Mouse (Mus musculus): ENCODE results near the gene Card11. TPM values are rescaled to one million over a fixed set of nuclear protein-coding genes. Genes with fewer than 3 reads are reported as not detected.
A peak's percentile ranks its signal among the peaks of the same experiment; 100 is the strongest.

The Card11 gene
- polyA plus RNA-seq, 1 experiment, result 63.7 TPM

GRCm38 (mm10) chr5:141016082-141016481 is 15.7 kb upstream of the Card11 start:
- no peak overlapping the region for H3K4me3 ChIP-seq (ENCODE audit: extremely low read depth, insufficient read depth, insufficient read length)
- 55% methylated on average over 1 of the region's 1 CpGs for WGBS
- DNase-seq (ENCODE audit: low read depth in 1 of 2, low spot score in 2 of 2), result peak in 1 of 2 experiments; percentile 40
- peak overlapping the region; percentile 5; the same call in 1 of the 2 replicates for H3K27ac ChIP-seq (ENCODE audit: insufficient read depth, low read length)
- TF ChIP-seq POLR2A (IDR thresholded peaks at IDR 0.05; ENCODE audit: low read depth, low read length) (no peak), CTCF (IDR thresholded peaks at IDR 0.05; ENCODE audit: extremely low read depth, insufficient read depth, insufficient read length, insufficient replicate concordance) (no peak)
- peaks cover 30% of the 10 kb centered on the region for H3K4me1 ChIP-seq (ENCODE audit: control insufficient read depth, insufficient read depth, insufficient read length)
- H3K36me3 ChIP-seq (ENCODE audit: control insufficient read depth, insufficient read depth, low read length), result no peaks in the 10 kb centered on the region
- no peaks in the 10 kb centered on the region for H3K27me3 ChIP-seq (ENCODE audit: control insufficient read depth, insufficient read depth, low read length)

- H3K36me3 ChIP-seq (ENCODE audit: control insufficient read depth, insufficient read depth, low read length), result no peaks in the 10 kb centered on the region
- H3K4me1 ChIP-seq (ENCODE audit: control insufficient read depth, insufficient read depth, insufficient read length), result peaks cover 25% of the 10 kb centered on the region
- H3K4me3 ChIP-seq (ENCODE audit: extremely low read depth, insufficient read depth, insufficient read length), result no peak overlapping the region
- DNase-seq (ENCODE audit: low read depth in 1 of 2, low spot score in 2 of 2), result peak; percentile 53 to 61
- no peaks in the 10 kb centered on the region for H3K27me3 ChIP-seq (ENCODE audit: control insufficient read depth, insufficient read depth, low read length)
- WGBS, result 36% methylated on average over 6 of the region's 6 CpGs
- peak overlapping the region; percentile 64 for H3K27ac ChIP-seq (ENCODE audit: insufficient read depth, low read length)
- TF ChIP-seq POLR2A (IDR thresholded peaks at IDR 0.05; ENCODE audit: low read depth, low read length) (no peak), CTCF (IDR thresholded peaks at IDR 0.05; ENCODE audit: extremely low read depth, insufficient read depth, insufficient read length, insufficient replicate concordance) (no peak)
These were observed 13.8 kb upstream of the Card11 start for GRCm38 (mm10) chr5:141014216-141014615.

- DNase-seq (ENCODE audit: low read depth in 1 of 2, low spot score in 2 of 2), result no peak
- Histone ChIP-seq H3K4me1 (ENCODE audit: control insufficient read depth, insufficient read depth, insufficient read length) (peaks cover 20% of the 10 kb centered on the region), H3K27ac (ENCODE audit: insufficient read depth, low read length) (peak overlapping the region; percentile 55; the same call in 1 of the 2 replicates), H3K4me3 (ENCODE audit: extremely low read depth, insufficient read depth, insufficient read length) (no peak overlapping the region), H3K36me3 (ENCODE audit: control insufficient read depth, insufficient read depth, low read length) (no peaks in the 10 kb centered on the region), H3K27me3 (ENCODE audit: control insufficient read depth, insufficient read depth, low read length) (no peaks in the 10 kb centered on the region)
- WGBS, result 56% methylated on average over 9 of the region's 9 CpGs
- TF ChIP-seq CTCF (IDR thresholded peaks at IDR 0.05; ENCODE audit: extremely low read depth, insufficient read depth, insufficient read length, insufficient replicate concordance) (no peak), POLR2A (IDR thresholded peaks at IDR 0.05; ENCODE audit: low read depth, low read length) (no peak)
These were observed 13.1 kb upstream of the Card11 start for GRCm38 (mm10) chr5:141013465-141013864.

GRCm38 (mm10) chr5:141005491-141005890 is 5.1 kb upstream of the Card11 start:
- H3K4me3 ChIP-seq (ENCODE audit: extremely low read depth, insufficient read depth, insufficient read length), result no peak overlapping the region
- H3K27me3 ChIP-seq (ENCODE audit: control insufficient read depth, insufficient read depth, low read length), result no peaks in the 10 kb centered on the region
- TF ChIP-seq POLR2A (IDR thresholded peaks at IDR 0.05; ENCODE audit: low read depth, low read length) (no peak), CTCF (IDR thresholded peaks at IDR 0.05; ENCODE audit: extremely low read depth, insufficient read depth, insufficient read length, insufficient replicate concordance) (no peak)
- no peaks in the 10 kb centered on the region for H3K36me3 ChIP-seq (ENCODE audit: control insufficient read depth, insufficient read depth, low read length)
- H3K4me1 ChIP-seq (ENCODE audit: control insufficient read depth, insufficient read depth, insufficient read length), result peaks cover 15% of the 10 kb centered on the region; the same call in 1 of the 2 replicates
- H3K27ac ChIP-seq (ENCODE audit: insufficient read depth, low read length), result no peak overlapping the region
- DNase-seq (ENCODE audit: low read depth in 1 of 2, low spot score in 2 of 2), result no peak
- WGBS, result 41% methylated on average over 5 of the region's 5 CpGs

- peaks cover 15% of the 10 kb centered on the region; the same call in 1 of the 2 replicates for H3K4me1 ChIP-seq (ENCODE audit: control insufficient read depth, insufficient read depth, insufficient read length)
- no peak overlapping the region for H3K4me3 ChIP-seq (ENCODE audit: extremely low read depth, insufficient read depth, insufficient read length)
- no peaks in the 10 kb centered on the region for H3K36me3 ChIP-seq (ENCODE audit: control insufficient read depth, insufficient read depth, low read length)
- peak; percentile 5; the same call in 1 of the 2 replicates for TF ChIP-seq CTCF (IDR thresholded peaks at IDR 0.05; ENCODE audit: extremely low read depth, insufficient read depth, insufficient read length, insufficient replicate concordance)
- TF ChIP-seq POLR2A (IDR thresholded peaks at IDR 0.05; ENCODE audit: low read depth, low read length), result no peak
- 28% methylated on average over 3 of the region's 3 CpGs for WGBS
- DNase-seq (ENCODE audit: low read depth in 1 of 2, low spot score in 2 of 2), result peak in 1 of 2 experiments; percentile 39
- no peaks in the 10 kb centered on the region for H3K27me3 ChIP-seq (ENCODE audit: control insufficient read depth, insufficient read depth, low read length)
- H3K27ac ChIP-seq (ENCODE audit: insufficient read depth, low read length), result no peak overlapping the region
These were observed 3.8 kb upstream of the Card11 start for GRCm38 (mm10) chr5:141004078-141004763.

- Histone ChIP-seq H3K27me3 (ENCODE audit: control insufficient read depth, insufficient read depth, low read length) (no peaks in the 10 kb centered on the region), H3K4me1 (ENCODE audit: control insufficient read depth, insufficient read depth, insufficient read length) (peaks cover 23% of the 10 kb centered on the region; the same call in 1 of the 2 replicates), H3K4me3 (ENCODE audit: extremely low read depth, insufficient read depth, insufficient read length) (peak overlapping the region; percentile 39), H3K27ac (ENCODE audit: insufficient read depth, low read length) (peak overlapping the region; percentile 98), H3K36me3 (ENCODE audit: control insufficient read depth, insufficient read depth, low read length) (peaks cover 1% of the 10 kb centered on the region; the same call in 1 of the 2 replicates)
- 64% methylated on average over 7 of the region's 7 CpGs for WGBS
- no peak for DNase-seq (ENCODE audit: low read depth in 1 of 2, low spot score in 2 of 2)
- no peak for TF ChIP-seq CTCF (IDR thresholded peaks at IDR 0.05; ENCODE audit: extremely low read depth, insufficient read depth, insufficient read length, insufficient replicate concordance)
- TF ChIP-seq POLR2A (IDR thresholded peaks at IDR 0.05; ENCODE audit: low read depth, low read length), result no peak
These were observed 1.2 kb downstream of the Card11 start for GRCm38 (mm10) chr5:140999178-140999672.

GRCm38 (mm10) chr5:140997767-140998166 is 2.6 kb downstream of the Card11 start:
- Histone ChIP-seq H3K36me3 (ENCODE audit: control insufficient read depth, insufficient read depth, low read length) (peaks cover 3% of the 10 kb centered on the region; the same call in 1 of the 2 replicates), H3K4me1 (ENCODE audit: control insufficient read depth, insufficient read depth, insufficient read length) (peaks cover 28% of the 10 kb centered on the region; the same call in 1 of the 2 replicates), H3K27me3 (ENCODE audit: control insufficient read depth, insufficient read depth, low read length) (no peaks in the 10 kb centered on the region), H3K4me3 (ENCODE audit: extremely low read depth, insufficient read depth, insufficient read length) (no peak overlapping the region), H3K27ac (ENCODE audit: insufficient read depth, low read length) (no peak overlapping the region)
- WGBS, result 79% methylated on average over 4 of the region's 4 CpGs
- DNase-seq (ENCODE audit: low read depth in 1 of 2, low spot score in 2 of 2), result peak in 1 of 2 experiments; percentile 39
- TF ChIP-seq POLR2A (IDR thresholded peaks at IDR 0.05; ENCODE audit: low read depth, low read length), result no peak
- TF ChIP-seq CTCF (IDR thresholded peaks at IDR 0.05; ENCODE audit: extremely low read depth, insufficient read depth, insufficient read length, insufficient replicate concordance), result peak; percentile 20; the same call in 1 of the 2 replicates
